Mouse (Mus musculus) T-helper 17 cell (primary cell): Measurements from ENCODE around the gene Atp2b1.

Experiments
- in situ Hi-C, 2 experiments: fragments of 300-600 bp; cut with MboI, MseI; formaldehyde crosslinking; loops; 1 replicate in 1 of 2; 2 replicates in 1 of 2; pipeline ENCODE4 v1.15.1; 2025; ENCODE audit warnings: high pct_unique_total_duplicates in 2 of 2

Atp2b1 gene

DNA sequence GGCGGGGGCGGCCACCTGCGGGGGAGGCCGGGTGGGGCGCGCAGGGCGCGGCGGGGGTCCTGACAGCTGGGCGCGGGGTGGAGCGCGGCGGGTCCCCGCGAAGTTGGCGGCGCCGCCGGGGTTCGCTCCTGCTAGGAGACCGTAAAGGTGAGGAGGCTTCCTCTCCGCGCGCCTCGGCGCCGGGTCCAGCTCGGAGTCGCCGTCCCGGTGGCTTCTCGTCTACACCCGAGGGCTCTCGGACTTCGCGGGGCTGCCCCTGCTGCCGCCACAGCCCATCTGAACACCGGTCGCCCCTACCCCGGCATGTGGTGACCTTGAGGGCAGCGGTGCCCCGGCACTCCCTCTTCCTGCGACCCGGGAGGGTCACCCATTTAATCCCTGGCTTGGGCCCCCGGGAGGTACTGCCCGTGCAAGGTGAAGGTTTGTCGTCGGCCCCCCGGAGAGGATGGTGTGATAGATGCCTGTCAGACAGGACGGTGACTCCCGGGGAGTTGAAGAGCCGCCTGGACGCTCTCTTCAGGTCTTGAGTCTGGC, 1.3 kb downstream of the Atp2b1 start:
- in situ Hi-C loops: loop anchor here in 1 of 2 experiments (25.0 kb wide), 1 partner anchor 178 kb away; no protein-coding TSS in a partner anchor

DNA sequence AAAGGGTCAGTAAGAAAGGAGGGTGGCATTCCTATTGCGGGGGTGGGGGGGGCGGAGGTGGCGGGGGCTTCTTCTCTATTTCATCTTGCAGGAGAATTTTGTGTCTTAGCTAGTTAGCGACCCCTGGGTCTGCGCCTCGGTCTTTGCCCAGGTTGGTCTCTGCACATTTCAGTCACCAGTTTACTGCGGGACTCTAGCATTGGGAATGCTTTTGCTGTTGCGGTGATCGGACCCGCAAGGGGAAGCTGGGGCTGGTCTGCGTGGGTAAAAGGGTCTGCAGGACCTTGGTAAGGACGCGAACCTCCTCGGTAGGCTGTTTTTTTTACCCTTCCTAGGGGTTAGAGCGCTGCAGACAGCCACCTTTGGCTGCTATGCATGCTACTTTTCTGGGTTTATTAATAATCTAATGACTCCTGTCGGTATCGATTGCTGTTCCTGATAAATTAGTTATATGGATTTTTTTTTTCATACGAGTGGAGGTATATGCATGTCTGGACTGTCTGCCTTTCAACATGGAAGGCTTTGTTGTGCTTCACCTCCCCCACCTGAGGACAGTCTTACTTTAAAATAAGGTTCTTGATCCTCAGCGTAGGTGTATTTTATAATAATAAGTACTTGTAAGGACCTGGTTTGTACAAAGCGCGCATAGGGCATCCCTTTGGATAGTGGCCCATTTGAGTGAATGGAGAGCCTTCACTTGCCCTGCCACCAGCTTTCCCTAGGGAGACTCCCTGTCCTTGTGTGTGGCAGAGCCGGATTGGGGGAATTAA, 2.0 kb downstream of the Atp2b1 start:
- in situ Hi-C loops: loop anchor here in 1 of 2 experiments (25.0 kb wide), 1 partner anchor 179 kb away; no protein-coding TSS in a partner anchor

DNA sequence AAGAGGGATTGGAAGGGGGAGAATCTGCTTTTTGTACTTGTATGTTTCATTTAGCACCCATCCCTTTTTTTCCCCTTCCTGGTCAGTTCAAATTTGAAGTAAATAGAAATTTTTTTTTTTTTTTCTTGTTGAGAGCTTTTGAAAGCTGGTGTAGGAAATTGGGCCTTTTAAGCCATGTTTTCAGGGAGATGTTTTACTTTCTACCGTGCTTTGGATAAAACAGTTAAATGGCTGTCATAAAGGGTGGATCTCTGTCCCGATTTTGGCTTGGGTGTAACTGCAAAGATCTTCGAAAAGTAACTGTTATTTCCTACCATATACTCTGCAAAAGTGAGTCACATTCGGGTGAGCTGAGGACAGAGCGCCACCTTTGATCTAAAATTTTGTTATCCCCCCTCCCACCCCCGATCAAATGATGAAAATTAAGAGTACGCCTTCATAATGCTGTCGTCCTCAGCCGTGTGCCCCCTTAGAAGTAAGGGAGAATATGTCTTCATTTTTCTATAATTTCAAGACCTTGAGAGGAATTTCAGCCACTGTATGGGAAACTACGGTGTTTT, 2.7 kb downstream of the Atp2b1 start:
- in situ Hi-C loops: loop anchor here in 1 of 2 experiments (25.0 kb wide), 1 partner anchor 180 kb away; no protein-coding TSS in a partner anchor

DNA sequence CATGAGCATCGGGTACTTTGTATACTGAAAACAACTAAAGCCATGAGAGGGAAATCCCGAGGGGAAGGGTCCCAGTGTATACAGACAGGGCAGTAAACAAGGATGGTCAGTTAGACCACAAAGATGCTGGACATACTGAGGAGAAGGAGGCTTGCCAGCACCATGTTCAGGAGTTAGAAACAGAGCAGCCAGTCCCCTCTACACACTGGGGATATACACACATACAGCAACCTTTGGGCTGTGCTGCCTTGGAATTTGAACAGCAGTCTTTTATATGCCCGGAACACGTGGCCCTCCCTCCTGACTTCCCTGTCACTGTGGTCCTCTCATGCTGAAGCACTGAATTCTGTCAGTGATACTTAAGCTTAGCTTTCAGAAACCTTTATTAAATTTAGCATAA, 10.9 kb downstream of the Atp2b1 start:
- in situ Hi-C loops: loop anchor here in 1 of 2 experiments (5.0 kb wide), 1 partner anchor 57 kb away; no protein-coding TSS in a partner anchor

DNA sequence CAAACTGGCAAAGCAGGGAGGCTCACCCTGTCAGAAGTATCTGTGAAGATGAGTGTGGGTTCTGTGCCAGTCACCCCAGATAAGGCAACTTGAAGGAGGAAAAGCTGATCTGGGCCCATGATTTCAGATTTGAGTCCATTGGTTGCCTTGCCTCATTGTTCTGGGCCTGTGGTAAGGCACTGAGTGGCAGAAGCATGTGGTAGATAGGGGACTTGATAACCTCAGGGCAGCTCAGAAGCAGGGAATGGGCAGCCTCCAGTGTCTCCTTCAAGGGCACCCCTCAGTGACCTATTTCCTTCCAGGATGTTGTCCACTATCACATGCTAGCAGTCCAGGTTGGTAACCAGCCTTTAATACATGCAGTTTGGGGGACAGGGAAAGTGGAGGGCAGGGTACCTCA, 12.8 kb downstream of the Atp2b1 start:
- in situ Hi-C loops: loop anchor here in 1 of 2 experiments (5.0 kb wide), 1 partner anchor 55 kb away; no protein-coding TSS in a partner anchor

DNA sequence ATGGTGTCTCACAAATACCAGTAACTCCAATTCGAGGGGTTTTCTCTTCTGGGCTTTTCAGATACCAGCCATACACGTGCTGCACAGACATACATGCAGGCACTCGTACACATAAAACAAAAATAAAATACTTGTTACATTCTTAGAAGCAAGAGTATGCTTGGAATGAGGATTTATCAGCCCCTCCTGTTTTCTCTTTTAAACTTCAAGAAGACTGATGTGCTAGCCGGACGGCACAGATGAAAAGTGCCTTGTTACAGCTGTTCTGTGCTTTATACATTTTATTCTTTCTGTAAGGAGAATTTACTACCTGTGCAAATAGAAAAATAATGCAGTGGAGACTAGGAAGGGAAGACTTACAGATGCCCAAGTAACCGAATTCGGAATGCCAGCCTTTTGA, 15.2 kb downstream of the Atp2b1 start:
- in situ Hi-C loops: loop anchor here in 1 of 2 experiments (5.0 kb wide), 1 partner anchor 53 kb away; no protein-coding TSS in a partner anchor

DNA sequence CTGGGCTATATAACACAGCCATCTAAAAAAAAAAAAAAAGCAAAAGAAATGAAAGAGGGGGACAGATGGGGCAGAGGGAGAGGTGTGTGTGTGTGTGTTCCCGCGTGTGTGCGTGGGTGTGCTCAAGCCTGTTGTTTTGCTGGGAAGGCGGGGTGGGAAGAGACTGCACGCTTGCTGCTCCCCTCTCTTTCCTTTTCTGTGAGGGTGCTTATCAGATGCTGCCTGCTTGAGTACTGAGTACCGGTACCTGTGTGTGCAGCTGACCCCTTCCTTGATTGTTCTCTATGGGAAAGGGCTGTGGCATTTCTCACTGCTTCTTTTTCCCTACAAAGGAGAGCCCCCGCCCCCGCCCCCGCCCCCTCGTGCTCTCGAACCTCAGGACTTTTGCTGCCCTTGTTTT, 15.9 kb downstream of the Atp2b1 start:
- in situ Hi-C loops: no loop called here

DNA sequence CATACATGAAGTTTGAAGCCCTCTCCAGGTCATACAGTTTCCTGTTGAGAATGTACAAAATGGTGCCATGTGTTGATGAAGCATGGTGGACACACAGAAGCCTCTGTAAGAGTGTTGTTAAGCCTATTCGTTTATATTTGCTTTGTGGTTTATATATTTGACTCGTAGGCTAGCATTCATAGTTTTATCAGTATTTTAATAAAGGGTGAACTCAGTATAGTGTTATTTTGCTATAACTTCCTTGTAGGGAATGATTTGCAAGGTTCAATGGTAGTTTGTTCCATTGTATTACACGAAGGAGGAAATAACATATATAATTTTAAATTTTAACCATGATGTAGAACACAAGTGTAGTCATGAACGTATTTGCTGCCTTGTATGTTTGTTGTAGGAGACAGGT, 25.9 kb downstream of the Atp2b1 start:
- in situ Hi-C loops: loop anchor here in 1 of 2 experiments (10.0 kb wide), 1 partner anchor 1295 kb away; the partner anchor contains the start of gene Epyc

DNA sequence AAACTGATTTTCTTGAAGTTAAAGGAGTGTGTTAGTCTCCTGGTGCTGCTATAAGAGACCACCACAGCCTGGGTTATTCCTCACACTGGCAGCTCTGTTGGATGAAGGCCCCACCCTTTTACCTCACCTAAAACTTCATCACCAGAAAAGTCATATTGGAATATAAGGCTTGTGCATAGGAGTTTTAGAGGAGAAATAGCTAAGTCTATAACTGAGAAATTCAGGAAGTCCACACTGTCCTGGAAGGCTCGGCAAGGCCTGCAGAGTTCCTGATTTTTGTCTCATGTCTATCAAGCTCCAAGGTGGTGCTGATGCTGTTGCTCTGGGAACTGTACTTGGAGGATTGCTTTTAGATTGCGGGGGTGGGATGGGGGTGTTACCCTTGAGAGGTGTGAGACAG, 26.6 kb downstream of the Atp2b1 start:
- in situ Hi-C loops: loop anchor here in 1 of 2 experiments (10.0 kb wide), 1 partner anchor 1296 kb away; the partner anchor contains the start of gene Epyc

DNA sequence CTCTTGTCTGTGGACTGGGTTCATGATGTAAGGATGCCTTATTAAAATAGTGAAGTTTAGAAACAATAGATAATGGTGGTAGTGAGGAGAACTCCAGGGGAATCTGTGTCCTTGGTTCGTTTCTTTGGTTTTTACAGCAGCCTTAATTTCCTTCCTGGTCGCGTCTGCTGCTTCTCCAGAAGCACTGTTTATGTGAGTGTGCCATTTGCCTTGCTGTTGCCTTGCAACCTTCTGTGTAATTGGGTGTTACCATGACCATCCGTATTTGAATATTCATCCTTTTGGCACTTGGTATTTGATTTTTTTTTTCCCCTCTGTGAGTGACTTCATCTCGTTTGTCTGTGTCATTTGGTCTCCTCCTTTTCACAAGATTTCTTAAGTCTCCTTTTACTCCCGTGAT, 27.8 kb downstream of the Atp2b1 start:
- in situ Hi-C loops: loop anchor here in 1 of 2 experiments (10.0 kb wide), 1 partner anchor 1297 kb away; the partner anchor contains the start of gene Epyc

DNA sequence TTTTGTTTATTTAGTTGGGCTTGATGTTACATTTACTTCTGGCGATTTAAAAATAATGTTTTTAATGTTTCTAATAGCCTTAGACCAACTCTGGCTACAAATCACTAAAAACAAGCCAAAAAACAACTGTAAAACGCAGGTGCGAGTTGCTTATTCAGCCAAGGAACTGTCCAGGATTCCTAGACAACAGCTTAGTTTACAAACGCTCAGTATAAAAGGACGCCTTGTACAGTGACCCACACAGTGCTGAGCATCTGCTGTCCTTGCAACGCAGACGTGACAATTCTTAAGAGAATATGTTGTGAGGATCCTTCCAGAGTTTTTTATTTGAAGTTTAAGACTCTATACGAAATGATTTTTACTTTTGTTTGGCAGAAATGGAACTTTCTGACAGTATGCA, 28.8 kb downstream of the Atp2b1 start:
- in situ Hi-C loops: loop anchor here in 1 of 2 experiments (10.0 kb wide), 1 partner anchor 1298 kb away; the partner anchor contains the start of gene Epyc

DNA sequence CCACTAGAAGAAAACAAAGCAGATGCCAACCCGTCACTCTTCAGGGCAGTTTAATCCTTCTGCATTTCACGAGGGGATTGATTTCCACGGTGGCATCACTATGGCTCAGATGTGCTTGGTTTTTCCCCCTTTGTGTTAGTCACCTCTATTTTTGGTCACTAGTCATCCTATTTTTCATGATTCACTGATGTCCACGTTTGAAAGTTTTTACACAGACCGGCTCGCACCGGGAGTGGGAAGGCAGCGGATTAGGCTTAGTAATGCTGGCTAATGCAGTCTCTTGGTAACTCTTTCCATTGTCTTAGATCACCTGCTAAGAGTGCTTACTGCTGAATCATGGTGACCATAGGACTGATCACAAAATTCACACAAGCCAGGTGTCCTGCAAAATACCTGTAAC, 29.7 kb downstream of the Atp2b1 start:
- in situ Hi-C loops: loop anchor here in 1 of 2 experiments (10.0 kb wide), 1 partner anchor 1299 kb away; the partner anchor contains the start of gene Epyc

DNA sequence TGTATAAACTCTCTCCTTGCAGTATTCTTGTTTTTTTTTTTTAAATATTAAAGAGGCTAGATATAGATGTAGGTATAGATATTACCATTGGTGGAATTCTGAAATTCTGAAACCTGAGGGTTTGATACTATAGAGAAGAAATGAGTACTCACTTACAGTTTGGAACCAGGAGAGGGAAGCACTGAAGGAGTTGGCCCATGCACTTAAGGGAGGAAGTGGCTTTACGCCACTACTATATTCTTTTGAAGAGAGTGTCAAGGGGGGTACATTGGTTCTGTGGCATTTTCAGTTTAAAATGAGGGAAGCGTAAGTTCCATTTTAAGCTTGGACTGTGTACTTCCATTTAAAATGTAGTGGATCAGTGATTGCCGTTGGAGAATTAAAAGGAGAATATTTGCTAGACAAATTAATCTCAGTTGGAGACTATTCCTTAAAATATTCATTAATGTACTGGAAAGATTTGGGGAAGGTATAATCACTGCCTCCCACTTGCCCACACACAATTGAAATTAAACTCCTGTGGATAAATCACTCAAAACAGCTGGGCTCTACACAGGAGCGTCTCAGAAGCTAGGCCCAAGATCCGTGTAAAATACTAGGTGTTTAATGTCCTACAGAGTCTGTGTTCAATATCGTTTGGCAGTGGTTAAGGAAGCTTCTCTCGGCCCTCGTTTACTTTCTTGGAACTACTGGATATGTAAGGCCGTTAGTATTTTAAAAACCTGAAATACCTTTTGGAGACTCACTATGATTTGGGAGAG, 32.0 kb downstream of the Atp2b1 start:
- in situ Hi-C loops: loop anchor here in 1 of 2 experiments (5.0 to 10.0 kb wide), 2 partner anchors 446 to 1301 kb away; partner anchors contain the start of gene Epyc

DNA sequence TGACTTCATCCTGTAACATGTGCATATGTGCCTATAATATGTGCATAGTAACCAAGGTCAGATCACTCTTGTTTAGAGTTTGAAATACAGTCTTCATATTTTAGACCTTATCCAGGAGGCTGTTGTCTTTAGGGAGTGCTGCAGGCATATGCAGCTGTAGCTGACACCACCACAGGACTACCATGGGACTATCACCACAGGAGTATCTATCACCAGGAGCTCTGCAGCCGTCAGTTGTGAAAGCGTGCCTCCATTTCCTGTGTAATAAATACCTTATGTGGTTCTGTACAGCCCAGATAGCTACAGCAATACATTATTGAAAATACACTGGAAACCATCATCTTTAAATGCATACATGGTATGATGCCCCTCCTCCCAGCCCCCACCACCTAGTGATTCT, 33.0 kb downstream of the Atp2b1 start:
- in situ Hi-C loops: loop anchor here in 1 of 2 experiments (5.0 to 10.0 kb wide), 2 partner anchors 445 to 1302 kb away; partner anchors contain the start of gene Epyc

DNA sequence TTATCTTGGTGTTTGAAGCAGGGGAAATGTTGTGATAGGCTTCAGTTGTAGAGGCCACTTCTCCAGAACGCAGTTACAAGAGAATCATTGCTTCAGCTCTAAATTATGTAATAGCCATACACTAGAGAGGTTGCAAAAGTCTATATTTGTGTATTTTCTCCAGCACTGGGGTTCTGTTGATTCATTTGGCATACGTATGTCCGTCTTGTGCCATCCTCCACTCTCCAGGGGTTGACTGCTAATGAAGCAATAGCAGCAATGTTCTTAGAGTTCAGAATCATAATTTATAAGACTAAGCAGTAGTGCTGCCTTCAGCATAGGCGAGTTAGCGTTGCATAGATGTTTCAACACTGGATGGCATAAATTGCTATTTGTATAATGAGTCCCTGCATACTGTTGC, 33.9 kb downstream of the Atp2b1 start:
- in situ Hi-C loops: loop anchor here in 1 of 2 experiments (5.0 to 10.0 kb wide), 2 partner anchors 444 to 1303 kb away; partner anchors contain the start of gene Epyc

DNA sequence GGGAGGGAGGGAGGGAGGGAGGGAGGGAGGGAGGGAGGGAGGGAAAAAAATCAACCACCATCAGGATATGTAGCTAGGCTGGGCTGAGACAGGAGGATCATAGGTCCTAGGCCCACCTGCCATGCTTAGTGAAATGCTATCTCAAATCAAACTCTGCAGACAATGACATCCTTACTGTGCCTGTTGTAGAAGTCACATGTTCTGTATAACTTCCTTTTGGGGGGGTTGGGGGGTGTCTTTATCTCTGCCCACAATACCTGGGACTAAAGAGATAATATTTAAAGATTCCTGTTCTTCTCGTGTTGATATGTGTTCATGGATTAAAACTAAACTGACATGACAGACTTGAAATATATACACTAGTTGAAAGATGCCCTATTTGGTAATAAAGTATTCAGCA, 35.5 kb downstream of the Atp2b1 start:
- in situ Hi-C loops: loop anchor here in 1 of 2 experiments (5.0 to 10.0 kb wide), 2 partner anchors 443 to 1305 kb away; partner anchors contain the start of gene Epyc

DNA sequence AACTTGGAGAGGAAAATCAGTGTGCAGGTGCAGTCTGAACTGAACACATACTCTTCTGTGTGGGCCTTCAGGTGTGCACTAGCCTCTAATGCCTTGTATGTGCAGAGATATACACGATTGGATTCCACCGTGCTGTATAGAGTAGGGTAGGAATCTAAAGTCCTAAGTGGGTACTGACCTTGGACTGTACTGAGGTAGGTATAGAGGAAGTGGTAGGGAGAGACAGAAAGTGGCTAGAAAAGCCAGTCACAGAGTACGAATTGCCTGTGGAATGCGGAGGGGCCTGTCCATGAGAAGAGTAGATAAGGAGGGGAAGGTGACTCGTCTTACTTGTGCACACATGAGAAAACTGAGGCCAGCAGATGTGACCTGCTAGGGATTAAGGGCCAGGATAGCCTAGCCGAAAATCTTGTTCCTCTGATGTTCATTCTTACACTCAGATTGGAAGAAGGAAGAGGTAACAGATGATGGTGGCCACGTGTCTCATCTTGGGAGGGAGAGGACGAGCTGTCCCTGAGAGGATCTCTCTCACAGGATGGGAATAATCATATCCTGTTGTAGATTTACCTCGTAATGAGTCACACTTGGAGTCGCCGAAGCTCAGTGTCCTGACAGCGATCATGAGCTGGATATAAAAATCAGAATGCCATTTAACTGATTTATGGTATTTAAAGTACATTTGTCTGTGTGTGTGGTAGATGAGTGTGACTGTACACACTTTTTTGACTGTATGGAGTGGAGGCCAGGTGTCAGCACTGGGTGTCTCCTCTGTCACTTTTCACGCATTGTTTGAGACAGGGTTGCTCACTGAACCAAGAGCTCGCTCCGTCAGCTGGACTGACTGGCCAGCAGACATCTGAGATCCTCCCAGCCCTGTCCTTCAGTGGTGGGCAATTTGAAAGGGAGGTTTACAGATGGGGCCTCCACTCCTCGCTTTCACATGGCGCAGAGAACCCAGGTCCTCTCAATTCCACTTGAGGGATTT, 37.4 kb downstream of the Atp2b1 start:
- in situ Hi-C loops: no loop called here

DNA sequence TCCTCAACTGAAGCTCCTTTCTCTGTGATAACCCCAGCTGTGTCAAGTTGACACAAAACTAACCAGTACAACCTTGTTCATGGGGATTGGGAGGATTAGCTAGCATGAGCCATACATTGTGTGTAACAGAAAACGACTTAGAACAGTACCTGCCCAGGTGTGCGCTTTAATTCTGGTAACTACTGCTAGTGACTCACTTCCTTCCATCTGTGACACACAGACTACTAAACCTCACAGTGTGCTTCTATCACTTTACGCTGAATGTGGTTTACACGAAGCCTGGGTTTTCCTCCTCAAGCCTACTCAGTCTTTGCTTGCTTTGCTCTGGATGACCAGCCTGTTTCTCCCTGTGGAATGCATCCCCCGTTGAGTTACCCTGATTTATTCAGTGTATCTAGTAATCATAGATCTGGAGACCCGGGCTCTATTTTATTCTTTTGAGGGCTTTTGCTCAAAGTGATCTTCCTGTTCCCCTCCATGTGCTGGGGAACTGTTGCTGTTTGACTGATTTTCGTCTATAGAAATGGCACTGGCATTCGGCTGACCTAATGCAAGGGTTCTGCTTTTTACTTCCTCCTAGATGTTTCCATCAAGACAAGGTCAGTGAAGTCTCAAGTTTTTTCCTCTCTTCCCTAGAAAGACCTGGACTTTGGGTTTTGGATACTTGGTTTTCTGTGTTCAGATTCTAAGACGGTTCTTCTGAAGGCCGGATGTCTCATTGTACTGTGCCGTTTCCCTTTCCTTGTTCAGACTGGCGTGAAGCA, 40.2 kb downstream of the Atp2b1 start:
- in situ Hi-C loops: no loop called here

DNA sequence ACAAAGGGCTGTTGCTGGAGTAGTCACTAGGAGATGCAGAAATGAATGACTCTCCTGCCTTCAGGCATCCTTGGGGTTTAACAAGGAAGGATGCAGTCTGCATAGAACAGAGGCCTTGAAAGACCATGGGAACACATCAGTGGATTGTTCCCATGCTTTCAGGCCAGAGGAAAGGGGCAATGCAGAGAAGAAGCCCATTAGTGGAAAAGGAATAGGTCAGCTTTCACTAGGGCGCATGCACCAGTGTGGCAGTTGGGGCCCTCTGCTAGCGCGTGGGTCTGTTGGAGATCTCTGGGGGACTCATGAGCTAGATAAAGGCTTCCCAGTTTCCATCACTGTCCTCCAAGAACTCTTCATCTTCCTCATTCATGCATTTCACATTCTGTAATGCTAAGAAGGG, 41.9 kb downstream of the Atp2b1 start:
- in situ Hi-C loops: no loop called here
